Mouse (Mus musculus) urinary bladder, postnatal 36 days (tissue): Measurements from ENCODE around the gene Myg1.
"Not testable (repeated sequence)": the region's sequence is repeated elsewhere in the genome, so short reads cannot be mapped to it uniquely, and the experiment has no call there.

ENCODE experiments used
- DNase-seq, 2 experiments: peaks; one replicate each; pipeline ENCODE4 v3.0.0; 2022; ENCODE audit warnings: low spot score in 2 of 2, mixed read lengths in 1 of 2

Myg1 gene

GRCm38 (mm10) chr15:102331610-102332015 lies at the start of gene Myg1:
Gene Myg1, plus strand, starts transcription at chr15:102331709.
- peak; percentile 74 to 81 for DNase-seq

DNA sequence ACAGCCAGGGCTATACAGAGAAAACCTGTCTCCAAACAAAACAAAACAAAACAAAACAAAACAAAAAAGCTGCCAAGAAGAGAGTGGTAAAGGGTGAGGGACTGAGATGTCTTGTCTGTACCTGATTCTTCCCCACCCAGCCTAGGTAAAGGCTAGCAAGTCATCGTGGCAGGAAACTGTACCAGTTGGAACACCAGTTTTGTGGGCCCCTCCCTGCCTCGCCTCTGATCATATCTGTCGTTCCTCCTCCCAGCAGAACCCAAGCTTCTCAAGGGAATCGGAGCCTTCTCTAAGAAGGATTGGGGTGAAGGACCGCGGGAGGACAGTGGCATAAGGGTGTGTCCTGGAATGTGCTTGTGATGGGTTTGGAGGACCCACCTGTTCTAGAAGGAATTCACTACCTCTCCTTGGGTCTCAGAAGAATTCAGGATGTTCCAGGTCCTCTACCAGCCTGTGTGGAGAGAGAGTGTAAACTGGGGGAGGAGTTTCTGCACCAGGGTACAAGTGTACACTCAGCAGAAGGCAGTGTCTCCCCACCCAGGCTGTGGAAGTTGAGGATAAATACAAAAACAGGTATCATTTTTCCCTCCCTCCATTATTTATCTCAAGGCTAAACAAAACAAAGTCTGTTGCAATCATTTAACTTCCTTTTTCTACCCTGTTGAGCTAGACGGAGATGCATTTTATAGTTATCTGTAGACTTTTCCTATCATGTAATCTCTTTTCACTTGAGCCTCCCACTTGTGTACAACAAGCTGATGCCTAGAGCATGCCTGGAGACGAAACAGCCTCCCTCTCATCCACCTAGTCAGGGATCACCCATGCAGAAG lies 48.8 kb upstream of the Myg1 start:
- DNase-seq, result peak; percentile 60 to 64

DNA sequence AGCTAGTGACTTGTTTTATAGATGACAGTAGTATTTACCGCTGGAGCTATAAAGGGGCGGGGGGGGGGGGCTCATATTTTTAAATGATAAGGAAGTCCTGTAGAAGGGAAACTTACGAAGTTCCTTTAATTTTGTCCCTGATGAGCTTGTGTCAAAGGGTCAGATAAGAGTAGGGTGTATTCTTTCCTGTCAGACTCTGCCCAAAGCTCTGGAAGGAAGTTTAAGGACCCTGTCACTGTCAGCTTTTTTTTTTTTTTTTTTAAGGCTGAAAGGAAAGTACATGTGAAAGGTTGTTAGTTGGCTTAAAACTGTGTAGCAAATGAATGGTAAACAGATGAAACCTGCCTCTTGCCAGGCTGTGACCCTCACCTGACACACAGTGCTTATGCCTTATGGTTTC lies 47.9 kb upstream of the Myg1 start:
- DNase-seq, result no peak

GRCm38 (mm10) chr15:102287395-102287794 lies 44.1 kb upstream of the Myg1 start:
- no peak for DNase-seq

- peak; percentile 91 to 95 for DNase-seq
Observed at GRCm38 (mm10) chr15:102295633-102296367, 35.7 kb upstream of the Myg1 start, which contains the start of gene Espl1. Gene Espl1, plus strand, starts transcription at chr15:102296266.

GRCm38 (mm10) chr15:102296368-102297006 lies 35.0 kb upstream of the Myg1 start:
- DNase-seq, result no peak

DNA sequence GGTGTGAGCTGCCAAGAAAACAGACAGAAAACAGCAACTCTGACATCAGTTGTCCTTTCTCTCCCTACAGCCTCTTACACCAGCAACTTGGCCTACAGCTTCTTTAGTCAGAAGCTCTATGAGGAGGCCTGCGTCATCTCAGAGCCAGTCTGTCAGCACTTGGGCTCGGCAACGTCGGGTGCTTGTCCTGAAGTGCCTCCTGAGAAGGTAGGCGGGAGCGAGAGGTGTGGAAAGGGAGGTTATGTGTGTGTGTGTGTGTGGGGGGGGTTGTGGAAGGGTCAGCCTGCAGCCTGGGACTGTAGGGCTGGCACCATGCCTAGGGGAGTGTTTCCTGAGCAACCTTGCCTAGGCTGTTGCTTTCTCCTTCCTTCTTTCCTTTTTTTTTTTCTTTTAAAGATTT lies 29.0 kb upstream of the Myg1 start:
- DNase-seq, result no peak

- no peak for DNase-seq
Observed at GRCm38 (mm10) chr15:102308717-102309116, 22.8 kb upstream of the Myg1 start.

GRCm38 (mm10) chr15:102310074-102310845 lies 21.2 kb upstream of the Myg1 start:
- DNase-seq, result peak in 1 of 2 experiments; percentile 66

DNA sequence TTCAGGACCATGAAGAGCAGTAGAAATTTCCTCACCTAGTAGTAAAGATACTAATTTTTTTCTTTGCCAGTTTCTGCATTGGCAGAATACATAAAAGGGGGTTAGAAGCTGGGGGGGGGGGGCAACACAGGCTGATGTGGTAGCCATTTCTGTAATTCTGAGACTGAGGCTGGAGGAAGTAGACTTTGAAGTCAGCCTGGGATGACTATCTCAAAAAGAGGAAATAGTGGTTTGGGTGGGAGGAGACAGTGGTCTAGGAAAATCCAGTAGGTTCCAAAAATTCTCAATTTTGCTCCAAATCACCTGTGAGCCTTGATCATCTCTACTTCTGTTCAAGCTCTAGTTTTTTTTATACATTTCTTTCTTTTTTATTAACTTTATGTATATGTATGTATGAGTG lies 20.0 kb upstream of the Myg1 start:
- DNase-seq, result no peak

DNA sequence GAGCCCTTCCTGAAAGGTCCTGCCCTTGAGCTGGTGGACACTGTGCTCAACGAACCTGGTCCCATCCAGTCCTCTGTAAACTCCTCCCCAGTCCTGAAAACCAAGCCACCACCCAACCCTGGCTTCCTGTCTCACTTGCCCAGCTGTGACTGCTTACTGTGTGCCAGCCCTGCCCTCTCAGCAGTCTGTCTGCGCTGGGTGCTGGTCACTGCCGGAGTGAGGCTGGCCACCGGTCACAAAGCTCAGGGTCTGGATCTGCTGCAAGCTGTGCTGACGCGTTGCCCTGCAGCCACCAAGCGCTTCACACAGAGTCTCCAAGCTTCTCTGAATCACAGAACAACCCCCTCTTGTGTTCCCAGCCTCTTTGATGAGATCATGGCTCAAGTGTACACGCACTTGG lies 16.2 kb upstream of the Myg1 start:
- no peak for DNase-seq

DNA sequence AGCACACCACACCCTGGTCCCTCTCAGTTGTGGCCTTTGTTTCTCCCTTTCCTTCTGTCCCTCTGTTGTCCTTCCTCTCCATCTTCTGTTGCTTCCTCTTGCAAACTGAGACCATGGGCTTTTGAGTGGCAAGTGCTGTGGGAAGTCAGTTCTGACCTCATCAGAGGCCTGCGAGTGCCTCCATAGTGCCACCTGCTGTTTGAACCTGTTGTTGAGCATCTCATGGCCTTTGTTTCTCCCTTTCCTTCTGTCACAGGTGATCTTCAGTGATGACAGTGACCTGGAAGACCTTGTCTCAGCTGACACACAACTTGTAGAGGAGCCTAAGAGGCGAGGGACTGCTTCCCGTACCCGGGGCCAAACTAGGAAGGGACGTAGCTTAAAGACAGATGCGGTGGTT lies 15.2 kb upstream of the Myg1 start:
- peak; percentile 49 to 64 for DNase-seq

DNA sequence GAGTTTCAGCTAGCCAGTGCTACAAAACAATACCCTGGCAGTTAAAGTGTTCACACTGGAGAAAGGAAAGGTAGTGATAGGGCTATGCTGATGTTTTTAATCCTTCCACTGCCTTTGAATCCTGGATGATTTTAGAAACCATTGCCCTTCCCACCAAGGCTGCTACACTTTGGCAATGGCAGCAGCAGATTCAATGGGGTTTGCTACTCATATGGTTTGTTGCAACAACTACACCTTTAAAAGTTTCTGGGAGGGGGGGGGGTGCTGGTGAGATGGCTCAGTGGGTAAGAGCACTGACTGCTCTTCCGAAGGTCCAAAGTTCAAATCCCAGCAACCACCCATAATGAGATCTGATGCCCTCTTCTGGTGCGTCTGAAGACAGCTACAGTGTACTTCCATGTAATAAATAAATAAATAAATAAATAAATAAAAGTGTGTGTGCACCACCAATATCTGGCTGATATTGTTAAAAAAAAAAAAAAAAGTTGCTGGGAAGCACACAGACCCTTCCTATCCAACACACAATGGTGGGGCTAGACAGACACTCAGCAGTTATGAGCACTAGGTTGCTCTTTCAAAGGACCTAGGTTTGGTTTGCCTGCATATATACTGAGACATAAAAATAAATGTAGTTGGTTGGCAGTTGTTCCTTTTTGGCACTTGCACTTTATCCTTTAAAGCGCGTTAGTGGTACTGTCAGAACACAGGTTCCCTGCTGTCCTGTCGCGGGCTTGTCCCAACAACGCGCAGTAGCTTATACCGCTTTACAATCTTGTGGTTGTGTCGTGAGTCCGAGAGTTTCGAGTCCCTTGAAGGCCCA lies 6.6 kb upstream of the Myg1 start:
- DNase-seq, result no peak

DNA sequence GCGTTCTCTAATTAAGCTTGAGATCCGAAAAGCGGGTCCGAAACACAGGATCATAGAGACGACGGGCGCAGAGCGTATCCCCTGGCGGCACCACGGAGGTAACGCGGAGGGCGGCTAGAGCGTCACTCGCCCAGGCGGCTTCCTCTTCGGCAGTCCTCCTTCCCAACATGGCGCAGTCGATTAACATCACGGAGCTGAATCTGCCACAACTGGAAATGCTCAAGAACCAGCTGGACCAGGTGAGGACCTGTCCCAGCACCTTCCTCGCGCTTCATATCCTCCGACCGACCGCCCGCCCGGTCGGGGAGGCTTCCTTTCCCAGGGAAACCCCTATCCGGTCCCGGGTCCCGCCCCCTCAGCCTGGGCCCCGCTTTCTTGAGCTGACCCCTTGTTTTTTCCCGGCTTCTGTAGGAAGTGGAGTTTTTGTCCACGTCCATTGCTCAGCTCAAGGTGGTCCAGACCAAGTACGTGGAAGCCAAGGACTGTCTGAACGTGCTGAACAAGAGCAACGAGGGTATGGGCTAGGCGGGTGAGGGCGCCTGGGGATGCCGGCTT lies 5.4 kb upstream of the Myg1 start, which contains the start of gene Pfdn5:
Gene Pfdn5 (plus strand): TSS at position 95 of the 555 bp plus-strand sequence.
- peak; percentile 83 to 88 for DNase-seq

GRCm38 (mm10) chr15:102326892-102327291 lies 4.6 kb upstream of the Myg1 start:
- DNase-seq, result no peak

DNA sequence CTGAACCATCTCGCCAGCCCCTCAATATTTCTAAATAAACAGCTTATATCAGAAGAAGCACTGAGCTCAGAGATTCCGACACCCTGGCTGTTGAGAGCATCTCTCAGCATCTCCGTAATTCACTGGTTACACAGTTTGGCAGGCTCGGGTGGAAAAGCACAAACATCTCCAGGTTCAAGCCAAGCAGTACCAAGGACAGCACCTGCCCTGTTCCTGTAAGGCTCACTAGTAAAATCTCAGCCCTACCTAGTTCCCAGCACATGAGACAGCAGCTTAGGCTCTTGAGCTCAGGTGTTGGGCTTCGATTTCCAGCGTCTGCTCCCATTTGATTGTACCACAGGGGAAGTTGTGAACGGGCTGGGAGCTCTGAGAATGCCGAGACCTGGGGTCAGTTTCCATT lies 3.7 kb downstream of the Myg1 start:
- DNase-seq, result no peak

- not testable (repeated sequence) for DNase-seq
Observed at GRCm38 (mm10) chr15:102335925-102336324, 4.4 kb downstream of the Myg1 start.

DNA sequence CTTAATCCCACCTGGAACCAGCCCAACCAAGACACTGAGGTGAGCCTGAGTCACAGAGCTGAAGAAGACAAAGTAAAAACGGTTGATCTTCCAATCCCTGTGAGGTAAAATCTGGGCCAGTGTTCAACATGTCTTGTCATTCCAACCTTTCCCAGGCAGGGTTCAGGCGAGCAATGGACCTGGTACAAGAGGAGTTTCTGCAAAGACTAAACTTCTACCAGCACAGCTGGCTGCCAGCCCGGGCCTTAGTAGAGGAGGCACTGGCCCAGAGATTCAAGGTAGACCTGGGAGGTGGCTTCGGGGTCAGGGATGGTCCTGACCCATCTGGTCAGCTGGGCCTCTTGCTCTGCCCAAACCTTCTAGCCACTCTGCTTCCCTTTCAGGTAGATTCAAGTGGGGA lies 5.4 kb downstream of the Myg1 start:
- no peak for DNase-seq

- DNase-seq, result no peak
Observed at GRCm38 (mm10) chr15:102339612-102340011, 8.1 kb downstream of the Myg1 start.

DNA sequence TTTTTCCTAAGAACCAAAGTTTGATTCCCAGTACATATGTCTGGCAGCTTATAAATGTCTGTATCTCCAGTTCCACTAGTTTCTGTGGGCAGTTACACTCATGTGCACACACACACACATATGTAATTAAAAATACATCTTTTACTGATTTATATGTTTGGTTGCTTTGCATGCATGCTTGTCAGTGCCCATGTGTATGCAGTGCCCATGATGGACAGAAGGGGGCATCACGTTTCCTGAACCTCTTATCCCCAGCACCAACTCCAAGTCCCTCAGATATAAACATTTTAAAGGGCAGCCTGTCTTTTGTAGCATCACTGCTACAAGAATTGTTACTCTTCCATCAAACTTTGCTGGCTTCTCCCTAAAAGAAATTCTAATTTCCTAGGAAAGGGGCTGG lies 10.1 kb downstream of the Myg1 start:
- peak in 1 of 2 experiments; percentile 35 for DNase-seq
